Mouse (Mus musculus): ENCODE measurements around the gene D5Ertd579e. TPM values are rescaled to one million over a fixed set of nuclear protein-coding genes. Genes with fewer than 3 reads are reported as not detected.

D5Ertd579e gene
- polyA plus RNA-seq, 1 experiment from 2014 or later: 39.9 TPM

GRCm38 (mm10) chr5:36553886-36554285, 141.9 kb downstream of the D5Ertd579e start:
- peaks cover 3% of the 10 kb centered on the region for H3K4me1 ChIP-seq (replicated peaks; ENCODE audit: control insufficient read depth, insufficient read depth, low read length)
- 92% methylated on average over 4 of the region's 4 CpGs for WGBS
- no peak overlapping the region for H3K4me2 ChIP-seq (ENCODE audit: low read length)

GRCm38 (mm10) chr5:36553056-36553606, 142.7 kb downstream of the D5Ertd579e start:
- Histone ChIP-seq H3K36me3 (ENCODE audit: control insufficient read depth, insufficient read depth) (no peaks in the 10 kb centered on the region), H3K4me3 (replicated peaks; ENCODE audit: low read length) (no peak overlapping the region), H3K27ac (ENCODE audit: low read length) (no peak overlapping the region), H3K27me3 (replicated peaks; ENCODE audit: control insufficient read depth, insufficient read depth, low read length) (no peaks in the 10 kb centered on the region), H3K4me2 (ENCODE audit: low read length) (no peak overlapping the region), H3K4me1 (replicated peaks; ENCODE audit: control insufficient read depth, insufficient read depth, low read length) (peaks cover 3% of the 10 kb centered on the region), H3K9ac (replicated peaks; ENCODE audit: low read depth, low read length) (no peak overlapping the region), H3K9me3 (ENCODE audit: control insufficient read depth, low read length) (no peaks in the 10 kb centered on the region)
- no peak for ATAC-seq
- 78% methylated on average over 2 of the region's 2 CpGs for WGBS

More at GRCm38 (mm10) chr5:36553886-36554285, 141.9 kb downstream of the D5Ertd579e start:
- Histone ChIP-seq H3K36me3 (ENCODE audit: control insufficient read depth, insufficient read depth) (no peaks in the 10 kb centered on the region), H3K27me3 (replicated peaks; ENCODE audit: control insufficient read depth, insufficient read depth, low read length) (no peaks in the 10 kb centered on the region), H3K4me3 (replicated peaks; ENCODE audit: low read length) (no peak overlapping the region), H3K27ac (ENCODE audit: low read length) (no peak overlapping the region), H3K9ac (replicated peaks; ENCODE audit: low read depth, low read length) (no peak overlapping the region), H3K9me3 (ENCODE audit: control insufficient read depth, low read length) (no peaks in the 10 kb centered on the region)
- ATAC-seq: no peak

- H3K9ac ChIP-seq (replicated peaks; ENCODE audit: low read depth, low read length): no peak overlapping the region
- WGBS: 91% methylated on average over 4 of the region's 4 CpGs
- H3K4me3 ChIP-seq (replicated peaks; ENCODE audit: low read length): no peak overlapping the region
- H3K9me3 ChIP-seq (ENCODE audit: control insufficient read depth, low read length): no peaks in the 10 kb centered on the region
- H3K4me2 ChIP-seq (ENCODE audit: low read length): no peak overlapping the region
- ATAC-seq: no peak
- no peaks in the 10 kb centered on the region for H3K36me3 ChIP-seq (ENCODE audit: control insufficient read depth, insufficient read depth)
- no peaks in the 10 kb centered on the region for H3K27me3 ChIP-seq (replicated peaks; ENCODE audit: control insufficient read depth, insufficient read depth, low read length)
- H3K27ac ChIP-seq (ENCODE audit: low read length): no peak overlapping the region
- H3K4me1 ChIP-seq (replicated peaks; ENCODE audit: control insufficient read depth, insufficient read depth, low read length): peaks cover 3% of the 10 kb centered on the region
Observed at GRCm38 (mm10) chr5:36552391-36552790, 143.4 kb downstream of the D5Ertd579e start.

Other genes starting within 250 kb of the D5Ertd579e start
- 44.1 TPM in 2 replicates for gene Grpel1, start 231.0 kb downstream of the D5Ertd579e start, polyA plus RNA-seq (2015; fragmentation: Nextera tagmentation; extraction: Ambion mirVana)
- gene Tada2b, start 211.7 kb downstream of the D5Ertd579e start, polyA plus RNA-seq (2015; fragmentation: Nextera tagmentation; extraction: Ambion mirVana): 3.0 TPM in 2 replicates
- 3.0 and 3.4 TPM in 2 replicates for gene Ccdc96, start 211.4 kb downstream of the D5Ertd579e start, polyA plus RNA-seq (2015; fragmentation: Nextera tagmentation; extraction: Ambion mirVana)
- gene Tbc1d14, start 102.7 kb downstream of the D5Ertd579e start, polyA plus RNA-seq (2015; fragmentation: Nextera tagmentation; extraction: Ambion mirVana): 118 and 123 TPM in 2 replicates
- 26.0 and 31.4 TPM in 2 replicates for gene Bloc1s4, start 52.6 kb upstream of the D5Ertd579e start, polyA plus RNA-seq (2015; fragmentation: Nextera tagmentation; extraction: Ambion mirVana)
- gene Mrfap1, start 100.7 kb upstream of the D5Ertd579e start, polyA plus RNA-seq (2015; fragmentation: Nextera tagmentation; extraction: Ambion mirVana): 284 and 308 TPM in 2 replicates
- 7.2 and 7.3 TPM in 2 replicates for gene Man2b2, start 134.6 kb upstream of the D5Ertd579e start, polyA plus RNA-seq (2015; fragmentation: Nextera tagmentation; extraction: Ambion mirVana)
- gene Ppp2r2c, start 172.5 kb upstream of the D5Ertd579e start, polyA plus RNA-seq (2015; fragmentation: Nextera tagmentation; extraction: Ambion mirVana): 34.2 and 38.3 TPM in 2 replicates

Data from forebrain, embryonic 16.5 days (tissue).